Mouse (Mus musculus): Measurements from ENCODE around the gene Rgs9bp. TPM values are rescaled to one million over a fixed set of nuclear protein-coding genes. Genes with fewer than 3 reads are reported as not detected.
"Not testable (repeated sequence)": the region's sequence is repeated elsewhere in the genome, so short reads cannot be mapped to it uniquely, and the experiment has no call there.

The Rgs9bp gene
- total RNA-seq, 1 experiment = 0.71 TPM

GRCm38 (mm10) chr7:35535750-35536512, 49.5 kb downstream of the Rgs9bp start:
- in situ Hi-C loops (cut with MboI; ENCODE audit: low sequenced_read_pairs in 2 of 2, unreplicated experiment in 2 of 2) = no loop called here
- Histone ChIP-seq H3K9ac (ENCODE audit: insufficient read depth, low read depth, low read length, poor library complexity, severe bottlenecking) (peak overlapping the region; percentile 51), H3K36me3 (ENCODE audit: control insufficient read depth, insufficient read depth, low read length, poor library complexity, severe bottlenecking) (peaks cover 3% of the 10 kb centered on the region; the same call in 1 of the 2 replicates), H3K27ac (ENCODE audit: insufficient read depth, low read depth, low read length, poor library complexity, severe bottlenecking) (peak overlapping the region; percentile 34), H3K4me3 (ENCODE audit: insufficient read depth in 1 of 2, low read depth in 1 of 2, low read length in 2 of 2, poor library complexity in 1 of 2, severe bottlenecking in 1 of 2) (peak overlapping the region; percentile 2 to 31; a peak in 2 of 4 replicates), H3K4me1 (ENCODE audit: control insufficient read depth in 2 of 2, insufficient read depth in 2 of 2, low read length in 2 of 2, poor library complexity in 1 of 2) (peaks cover 7 to 16% of the 10 kb centered on the region in 2 experiments), H3K9me3 (ENCODE audit: control insufficient read depth, insufficient read depth, low read depth, low read length) (no peaks in the 10 kb centered on the region)
- no peak for TF ChIP-seq ZNF384 (IDR thresholded peaks at IDR 0.05; ENCODE audit: low read depth, low read length)
- no peak for TF ChIP-seq ZC3H11A (IDR thresholded peaks at IDR 0.05; ENCODE audit: borderline replicate concordance, low read depth, low read length)
- no peak for TF ChIP-seq CHD2 (IDR thresholded peaks at IDR 0.05; ENCODE audit: low read depth, low read length)
- no peak for TF ChIP-seq HCFC1 (IDR thresholded peaks at IDR 0.05; ENCODE audit: borderline replicate concordance, insufficient read depth, low read length)
- no peak for TF ChIP-seq MAFK (IDR thresholded peaks at IDR 0.05; ENCODE audit: insufficient read depth, low read depth, low read length)
- no peak for DNase-seq (ENCODE audit: low read depth, low spot score)

GRCm38 (mm10) chr7:35530544-35530943, 54.8 kb downstream of the Rgs9bp start:
- Histone ChIP-seq H3K4me1 (ENCODE audit: control insufficient read depth in 2 of 2, insufficient read depth in 2 of 2, low read length in 2 of 2, poor library complexity in 1 of 2) (peaks cover 9 to 14% of the 10 kb centered on the region in 2 experiments), H3K36me3 (ENCODE audit: control insufficient read depth, insufficient read depth, low read length, poor library complexity, severe bottlenecking) (peaks cover 24% of the 10 kb centered on the region), H3K27ac (ENCODE audit: insufficient read depth, low read depth, low read length, poor library complexity, severe bottlenecking) (peak overlapping the region; percentile 82; the same call in 1 of the 2 replicates)
- H3K4me3 ChIP-seq (ENCODE audit: insufficient read depth in 1 of 2, low read depth in 1 of 2, low read length in 2 of 2, poor library complexity in 1 of 2, severe bottlenecking in 1 of 2); H3K9me3 ChIP-seq (ENCODE audit: control insufficient read depth, insufficient read depth, low read depth, low read length); in situ Hi-C loops (cut with MboI; ENCODE audit: low sequenced_read_pairs in 2 of 2, unreplicated experiment in 2 of 2); H3K9ac ChIP-seq (ENCODE audit: insufficient read depth, low read depth, low read length, poor library complexity, severe bottlenecking): not testable (repeated sequence)
- DNase-seq (ENCODE audit: low read depth, low spot score) = peak; percentile 56

- no peak for DNase-seq (ENCODE audit: low read depth, low spot score)
- Histone ChIP-seq H3K36me3 (ENCODE audit: control insufficient read depth, insufficient read depth, low read length, poor library complexity, severe bottlenecking) (peaks cover 24% of the 10 kb centered on the region), H3K27ac (ENCODE audit: insufficient read depth, low read depth, low read length, poor library complexity, severe bottlenecking) (peak overlapping the region; percentile 80), H3K4me1 (ENCODE audit: control insufficient read depth in 2 of 2, insufficient read depth in 2 of 2, low read length in 2 of 2, poor library complexity in 1 of 2) (peaks cover 9 to 14% of the 10 kb centered on the region in 2 experiments), H3K9ac (ENCODE audit: insufficient read depth, low read depth, low read length, poor library complexity, severe bottlenecking) (no peak overlapping the region), H3K4me3 (ENCODE audit: insufficient read depth in 1 of 2, low read depth in 1 of 2, low read length in 2 of 2, poor library complexity in 1 of 2, severe bottlenecking in 1 of 2) (no peak overlapping the region), H3K9me3 (ENCODE audit: control insufficient read depth, insufficient read depth, low read depth, low read length) (peaks cover 5% of the 10 kb centered on the region)
- TF ChIP-seq ZC3H11A (IDR thresholded peaks at IDR 0.05; ENCODE audit: borderline replicate concordance, low read depth, low read length) (no peak), CHD2 (IDR thresholded peaks at IDR 0.05; ENCODE audit: low read depth, low read length) (no peak), ZNF384 (IDR thresholded peaks at IDR 0.05; ENCODE audit: low read depth, low read length) (no peak)
- in situ Hi-C loops (cut with MboI; ENCODE audit: low sequenced_read_pairs in 2 of 2, unreplicated experiment in 2 of 2) = no loop called here
Observed at GRCm38 (mm10) chr7:35530026-35530425, 55.4 kb downstream of the Rgs9bp start.

Other genes starting within 250 kb of the Rgs9bp start
- gene Faap24, start 188.7 kb downstream of the Rgs9bp start, total RNA-seq (2012; rRNA removed) = 7.0 and 7.1 TPM in 2 replicates
- gene Cep89, start 188.5 kb downstream of the Rgs9bp start, total RNA-seq (2012; rRNA removed) = 15.3 and 22.5 TPM in 2 replicates
- 0.62 and 1.2 TPM in 2 replicates for gene Slc7a9, start 136.8 kb downstream of the Rgs9bp start, total RNA-seq (2012; rRNA removed)
- gene Tdrd12, start 47.8 kb downstream of the Rgs9bp start, total RNA-seq (2012; rRNA removed) = 35.4 and 35.9 TPM in 2 replicates
- 15.8 and 30.0 TPM in 2 replicates for gene Nudt19, start 29.3 kb downstream of the Rgs9bp start, total RNA-seq (2012; rRNA removed)
- 25.0 and 31.4 TPM in 2 replicates for gene Ankrd27, start 662 bp upstream of the Rgs9bp start, total RNA-seq (2012; rRNA removed)
- 127 and 164 TPM in 2 replicates for gene Pdcd5, start 61.9 kb upstream of the Rgs9bp start, total RNA-seq (2012; rRNA removed)
- gene Dpy19l3, start 168.9 kb upstream of the Rgs9bp start, total RNA-seq (2012; rRNA removed) = 39.5 and 55.3 TPM in 2 replicates
- gene Zfp507, start 217.4 kb upstream of the Rgs9bp start, total RNA-seq (2012; rRNA removed) = 25.8 and 33.6 TPM in 2 replicates